Mouse (Mus musculus) heart, adult 2 months (tissue): Measurements from ENCODE around the gene Irf3.

ENCODE experiments used
- CTCF ChIP-seq: fragments of 200-600 bp; IDR thresholded peaks from 2 replicates; pipeline ENCODE4 v1.8.1; 2022; ENCODE audit warnings: antibody characterized with exemption, mild to moderate bottlenecking, moderate library complexity
- EP300 ChIP-seq: fragments of 200-500 bp; IDR thresholded peaks from 2 replicates; pipeline ENCODE4 v1.6.1; 2011; ENCODE audit warnings: low read depth, low read length, control low read depth; ENCODE audit not compliant: insufficient read depth
- POLR2A ChIP-seq: fragments of 200-500 bp; IDR thresholded peaks from 2 replicates; pipeline ENCODE4 v1.6.1; 2011; ENCODE audit warnings: mild to moderate bottlenecking, low read depth, low read length, control low read depth; ENCODE audit not compliant: insufficient read depth

DNA sequence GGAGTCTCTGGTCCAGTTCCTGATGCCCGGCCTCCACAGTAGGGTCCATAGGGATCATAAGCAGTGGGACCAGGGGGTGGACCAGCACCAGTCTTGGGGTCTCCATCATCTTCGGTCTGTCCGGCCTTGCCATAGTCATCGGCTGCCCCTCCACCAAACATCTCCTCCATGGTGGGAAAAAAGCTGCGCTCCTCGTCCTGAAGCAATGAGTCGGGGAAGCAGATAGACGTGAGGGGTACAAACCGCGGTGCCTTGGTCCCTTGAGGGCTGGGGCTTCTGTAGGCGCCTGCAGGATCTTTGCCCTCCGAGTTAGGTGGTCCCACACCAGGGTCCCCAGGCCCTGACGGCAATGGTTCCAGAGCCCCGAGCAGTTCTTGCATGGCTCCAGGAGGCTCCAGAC, 50.0 kb downstream of the Irf3 start:
- TF ChIP-seq CTCF, result no peak
- TF ChIP-seq EP300, result no peak
- TF ChIP-seq POLR2A, result no peak
